In genomic region chr13:49396798-49397197, GRCm38 (mm10) we compare ENCODE assay signal across 20 mouse cellular contexts.
"Had no signal": no experiment of that assay in that cellular context is flagged by ENCODE, and none has a peak within 500 bp of the region (broad histone marks: within the 10 kb centered on the region; RNA-seq: fewer than 3 reads in every experiment).

No protein-coding gene starts in this region.

- H3K27ac ChIP-seq: kidney, postnatal 0 days; layer of hippocampus, adult 2 months; left cerebral cortex, adult 2 months; liver, embryonic 15.5 days; lung, embryonic 15.5 days; neural tube, embryonic 12.5 days; neural tube, embryonic 15.5 days; stomach, embryonic 15.5 days had no signal

- H3K9ac ChIP-seq: liver, embryonic 15.5 days; lung, embryonic 15.5 days; neural tube, embryonic 12.5 days; neural tube, embryonic 15.5 days; stomach, embryonic 15.5 days had no signal

- H3K4me1 ChIP-seq: lung, embryonic 15.5 days; neural tube, embryonic 12.5 days; stomach, embryonic 15.5 days had no signal

- H3K4me2 ChIP-seq: liver, embryonic 15.5 days; lung, embryonic 15.5 days; midbrain, embryonic 11.5 days; neural tube, embryonic 12.5 days; neural tube, embryonic 15.5 days; stomach, embryonic 15.5 days had no signal

- H3K27me3 ChIP-seq: liver, embryonic 15.5 days; lung, embryonic 15.5 days; neural tube, embryonic 12.5 days; neural tube, embryonic 15.5 days; stomach, embryonic 15.5 days had no signal

- H3K36me3 ChIP-seq: liver, embryonic 15.5 days; lung, embryonic 15.5 days; neural tube, embryonic 15.5 days; stomach, embryonic 15.5 days had no signal

- H3K4me3 ChIP-seq: layer of hippocampus, adult 2 months; left cerebral cortex, adult 2 months; liver, embryonic 15.5 days; lung, embryonic 15.5 days; neural tube, embryonic 12.5 days; neural tube, embryonic 15.5 days; stomach, embryonic 15.5 days had no signal

- DNase-seq: kidney, adult 2 months; kidney, postnatal 25 days; layer of hippocampus, adult 9-11 months; lung, adult 18-20 months; lung, postnatal 14 days; lung, postnatal 4 days; midbrain, embryonic 14.5 days; right cerebral cortex, adult 18-20 months; right cerebral cortex, postnatal 14 days; right cerebral cortex, postnatal 4 days; thymus, postnatal 25 days had no signal

- H3K9me3 ChIP-seq: liver, embryonic 15.5 days; lung, embryonic 15.5 days; neural tube, embryonic 12.5 days; neural tube, embryonic 15.5 days; stomach, embryonic 15.5 days had no signal
